Mouse (Mus musculus) liver, adult 2 months (tissue): ENCODE data around the gene Tmbim1. TPM values are rescaled to one million over a fixed set of nuclear protein-coding genes. Genes with fewer than 3 reads are reported as not detected.
A peak's percentile ranks its signal among the peaks of the same experiment; 100 is the strongest.

ENCODE experiments used
- DNase-seq: peaks from one replicate; pipeline ENCODE4 v3.0.0-alpha.2; 2011; ENCODE audit warnings: low read depth, low spot score; ENCODE audit errors: extremely low read depth
- H3K27ac ChIP-seq: fragments of 200-500 bp; replicated peaks from 2 replicates; pipeline ENCODE4 v1.5.1; 2012; ENCODE audit warnings: low read depth, mild to moderate bottlenecking, control low read depth, inconsistent platforms, low read length; ENCODE audit not compliant: insufficient read depth
- H3K27me3 ChIP-seq: fragments of 200-500 bp; 2 replicates; pipeline ENCODE4 v1.6.1; 2012; ENCODE audit warnings: mild to moderate bottlenecking, moderate library complexity, low read length, inconsistent platforms; ENCODE audit not compliant: control insufficient read depth, insufficient read depth
- H3K36me3 ChIP-seq: fragments of 200-500 bp; 2 replicates; pipeline ENCODE4 v1.6.1; 2012; ENCODE audit warnings: low read length, inconsistent platforms; ENCODE audit not compliant: control insufficient read depth, insufficient read depth
- H3K4me1 ChIP-seq: fragments of 200-500 bp; 2 replicates; pipeline ENCODE4 v1.6.1; 2011; ENCODE audit warnings: low read length; ENCODE audit not compliant: control insufficient read depth, insufficient read depth
- H3K4me3 ChIP-seq: fragments of 200-500 bp; 2 replicates; pipeline ENCODE4 v1.5.1; 2011; ENCODE audit warnings: low read depth, mild to moderate bottlenecking, control low read depth, low read length, moderate library complexity; ENCODE audit not compliant: insufficient read depth
- H3K79me2 ChIP-seq: fragments of 200-500 bp; 2 replicates; pipeline ENCODE4 v1.6.1; 2012; ENCODE audit warnings: inconsistent platforms, mild to moderate bottlenecking, low read length, moderate library complexity; ENCODE audit not compliant: control insufficient read depth, insufficient read depth
- H3K9ac ChIP-seq: fragments of 200-500 bp; 2 replicates; pipeline ENCODE4 v1.6.1; 2012; ENCODE audit warnings: low read depth, mild to moderate bottlenecking, control low read depth, inconsistent platforms, low read length
- CTCF ChIP-seq: fragments of 200-500 bp; IDR thresholded peaks from 2 replicates; pipeline ENCODE4 v1.5.1; 2011; ENCODE audit warnings: low read depth, low read length, control low read depth
- POLR2A ChIP-seq: fragments of 200-500 bp; IDR thresholded peaks from 2 replicates; pipeline ENCODE4 v1.6.1; 2011; ENCODE audit warnings: low read length, control low read depth; ENCODE audit not compliant: insufficient read depth; ENCODE audit errors: extremely low read depth
- WGBS: fragments of 180-500 bp; shearing (Covaris S2); methylation state at CpG from one replicate; pipeline ENCODE4 v1.1.7; 2018; 5-methylcytosine and 5-hydroxymethylcytosine counted together
- polyA plus RNA-seq: library from polyadenylated mRNA; depleted of rRNA; stranded (reverse); fragments of >200 nt; gene quantifications from 2 replicates; pipeline ENCODE4 v1.2.3, GENCODE M21; 2012
- total RNA-seq: library from RNA; depleted of rRNA; stranded (reverse); fragments of >200 nt; gene quantifications from 2 replicates; pipeline ENCODE4 v1.2.3, GENCODE M21; 2014

Tmbim1 gene
- total and polyA plus RNA-seq, 2 experiments: 26.1 to 101 TPM

GRCm38 (mm10) chr1:74308001-74308964 is 2.9 kb upstream of the Tmbim1 start:
- no peak overlapping the region for H3K27ac ChIP-seq

DNA sequence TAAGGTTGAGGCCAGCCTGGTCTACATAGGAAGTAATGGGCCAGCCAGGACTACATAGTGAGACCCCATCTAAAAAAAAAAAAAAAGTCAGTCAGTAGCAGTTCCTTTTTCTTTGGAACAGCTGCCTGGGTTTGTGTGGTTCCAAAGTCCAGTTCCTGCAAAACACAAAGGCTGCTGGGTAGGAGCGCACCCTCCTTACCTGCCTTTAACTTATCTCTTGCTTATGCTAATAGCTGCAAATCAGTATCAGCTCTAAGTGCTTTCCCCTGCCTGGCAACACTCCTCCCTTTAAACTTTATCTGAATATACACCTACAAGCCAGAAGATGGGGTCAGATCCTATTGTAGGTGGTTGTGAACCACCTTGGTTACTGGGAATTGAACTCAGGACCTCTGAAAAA is 1.7 kb upstream of the Tmbim1 start:
- DNase-seq: peak; percentile 76
- Histone ChIP-seq H3K4me3 (no peak overlapping the region), H3K27ac (peak overlapping the region; percentile 21), H3K79me2 (peaks cover 16% of the 10 kb centered on the region; the same call in 1 of the 2 replicates), H3K27me3 (no peaks in the 10 kb centered on the region), H3K36me3 (no peaks in the 10 kb centered on the region), H3K4me1 (peaks cover 17% of the 10 kb centered on the region), H3K9ac (no peak overlapping the region)
- no peak for TF ChIP-seq POLR2A
- TF ChIP-seq CTCF: no peak
- WGBS: 47% methylated on average over 1 of the region's 1 CpGs

More at GRCm38 (mm10) chr1:74308001-74308964, 2.9 kb upstream of the Tmbim1 start:
- Histone ChIP-seq H3K27me3 (no peaks in the 10 kb centered on the region), H3K79me2 (peaks cover 7% of the 10 kb centered on the region; the same call in 1 of the 2 replicates), H3K36me3 (no peaks in the 10 kb centered on the region), H3K9ac (no peak overlapping the region), H3K4me1 (peaks cover 10% of the 10 kb centered on the region), H3K4me3 (no peak overlapping the region)
- no peak for TF ChIP-seq POLR2A
- no peak for TF ChIP-seq CTCF
- 92% methylated on average over 10 of the region's 10 CpGs for WGBS
- DNase-seq: no peak

DNA sequence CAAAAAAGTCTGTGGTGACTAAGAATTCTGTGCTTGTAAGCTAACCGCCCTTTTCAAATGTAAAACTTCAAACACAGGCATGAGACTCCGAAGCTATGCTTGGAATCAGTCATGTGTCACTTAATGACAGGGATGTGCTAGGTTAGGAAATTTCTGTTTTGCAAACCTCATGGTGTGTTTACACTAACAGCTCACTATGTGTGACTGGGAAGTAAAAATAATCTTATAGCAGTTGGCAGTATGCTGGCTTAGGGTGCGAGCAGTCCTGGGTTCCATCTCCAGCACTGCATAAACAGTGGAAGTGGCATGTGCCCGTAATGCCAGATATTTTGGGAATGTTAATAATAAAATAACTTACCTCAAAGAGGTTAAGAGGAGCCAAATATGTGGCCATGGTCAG is 476 bp downstream of the Tmbim1 start:
- WGBS: 65% methylated on average over 4 of the region's 4 CpGs
- DNase-seq: peak; percentile 33
- no peaks in the 10 kb centered on the region for H3K27me3 ChIP-seq
- peaks cover 32% of the 10 kb centered on the region; the same call in 1 of the 2 replicates for H3K79me2 ChIP-seq
- no peak overlapping the region for H3K9ac ChIP-seq
- H3K27ac ChIP-seq: no peak overlapping the region
- H3K4me1 ChIP-seq: peaks cover 24% of the 10 kb centered on the region
- TF ChIP-seq POLR2A (no peak), CTCF (no peak)
- no peaks in the 10 kb centered on the region for H3K36me3 ChIP-seq
- no peak overlapping the region for H3K4me3 ChIP-seq

DNA sequence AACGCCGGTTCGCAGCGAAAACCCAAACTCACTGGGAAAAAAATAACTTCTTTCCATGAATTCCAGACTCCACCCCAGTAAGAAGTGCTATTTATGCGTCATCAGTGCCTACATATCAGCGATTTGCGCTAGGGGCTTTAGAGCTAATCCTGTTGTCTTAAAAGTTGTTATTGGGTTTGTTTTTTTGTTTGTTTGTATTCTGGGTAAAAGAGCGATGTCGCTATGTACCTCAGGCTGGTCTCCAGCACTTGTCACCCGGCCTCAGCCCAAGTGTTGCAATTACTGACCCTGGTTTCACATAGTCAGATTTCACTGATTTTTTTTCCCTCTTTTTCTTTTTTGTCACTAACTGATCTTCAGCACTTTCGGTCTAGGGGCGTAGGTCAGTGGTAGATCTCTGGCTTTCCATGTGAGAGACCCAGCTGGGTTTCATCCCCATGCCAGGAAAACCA is 1.1 kb downstream of the Tmbim1 start:
- Histone ChIP-seq H3K27me3 (no peaks in the 10 kb centered on the region), H3K36me3 (no peaks in the 10 kb centered on the region), H3K4me3 (peak overlapping the region; percentile 97), H3K9ac (peak overlapping the region; percentile 95), H3K4me1 (peaks cover 24% of the 10 kb centered on the region), H3K79me2 (peaks cover 36% of the 10 kb centered on the region; the same call in 1 of the 2 replicates), H3K27ac (peak overlapping the region; percentile 98)
- WGBS: under 1% methylated on average over 12 of the region's 12 CpGs
- DNase-seq: peak; percentile 75
- TF ChIP-seq CTCF: no peak
- no peak for TF ChIP-seq POLR2A

DNA sequence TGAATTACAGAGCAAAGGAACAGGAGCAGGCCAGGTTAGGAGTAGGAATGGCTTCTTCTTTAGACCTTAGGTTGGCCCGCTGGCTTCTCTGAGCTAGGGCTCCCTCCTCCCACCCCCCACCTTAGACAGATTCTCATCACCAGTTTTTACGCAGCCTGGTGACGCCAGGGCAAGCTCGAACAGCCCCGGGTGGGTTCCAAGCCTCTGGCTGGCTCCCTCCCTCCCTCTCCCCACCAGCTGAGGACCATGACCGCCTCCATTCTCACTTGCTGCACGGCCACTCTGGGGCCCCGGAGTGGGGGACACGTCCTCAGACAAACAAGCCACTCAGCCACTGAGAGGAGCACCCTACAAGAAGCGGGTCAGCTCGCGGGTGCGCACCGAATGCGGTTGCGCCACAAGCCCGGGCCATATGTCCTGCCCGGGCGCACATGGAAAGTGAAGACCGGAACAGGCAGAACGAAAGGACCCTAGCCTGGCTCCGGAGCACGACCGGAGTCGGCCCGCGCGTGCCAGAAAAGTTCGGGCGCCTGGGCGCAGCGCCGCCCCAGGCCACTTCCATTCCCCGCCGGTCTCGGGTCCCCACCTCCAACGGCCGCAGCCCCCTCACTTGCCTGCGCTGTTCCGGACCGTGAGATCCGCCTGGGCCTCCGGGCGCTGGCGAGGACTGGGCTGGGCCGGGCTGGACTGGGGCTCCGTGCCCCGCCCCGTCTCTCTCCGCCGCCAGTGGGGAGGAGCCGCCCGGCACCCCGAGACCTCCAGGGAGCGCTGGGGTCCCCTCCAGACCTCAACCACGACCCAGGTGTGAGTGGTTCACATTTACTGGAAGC is 1.7 kb downstream of the Tmbim1 start:
- no peaks in the 10 kb centered on the region for H3K27me3 ChIP-seq
- peak overlapping the region; percentile 95 for H3K9ac ChIP-seq
- peak overlapping the region; percentile 97 for H3K4me3 ChIP-seq
- H3K36me3 ChIP-seq: no peaks in the 10 kb centered on the region
- peak; percentile 68; the same call in 1 of the 2 replicates for TF ChIP-seq POLR2A
- TF ChIP-seq CTCF: no peak
- 1% methylated on average over 55 of the region's 56 CpGs for WGBS
- peak overlapping the region; percentile 98 for H3K27ac ChIP-seq
- peaks cover 24% of the 10 kb centered on the region for H3K4me1 ChIP-seq
- peaks cover 40% of the 10 kb centered on the region; the same call in 1 of the 2 replicates for H3K79me2 ChIP-seq
- peak; percentile 49 for DNase-seq
